Mouse (Mus musculus) hematopoietic stem cell, adult 5-6 weeks (primary cell): ENCODE results near the gene Fau. TPM values are rescaled to one million over a fixed set of nuclear protein-coding genes. Genes with fewer than 3 reads are reported as not detected.
"Not testable (repeated sequence)": the region's sequence is repeated elsewhere in the genome, so short reads cannot be mapped to it uniquely, and the experiment has no call there.

Experiments
- ATAC-seq, 2 experiments: fragments of 125-278 bp in 1 of 2; replicated peaks in 1 of 2; 2 replicates each; pipeline ENCODE4 v1.8.0; 2016 to 2017; ENCODE audit warnings: inconsistent platforms in 2 of 2, mild to moderate bottlenecking in 2 of 2, moderate number of reproducible peaks in 2 of 2, low read depth in 1 of 2, moderate TSS enrichment in 1 of 2; ENCODE audit not compliant: low FRiP score in 2 of 2, poor library complexity in 2 of 2, severe bottlenecking in 2 of 2, insufficient read depth in 1 of 2, low TSS enrichment in 1 of 2
- total RNA-seq: library from RNA; stranded (forward); fragments of 172-1452, 232-1000 nt; gene quantifications from 2 replicates; pipeline ENCODE4 v1.2.3, GENCODE M21; 2017

Fau gene
- total RNA-seq, 1 experiment from 2014 or later = 1,306 TPM

GRCm38 (mm10) chr19:6040002-6040401 lies 17.6 kb upstream of the Fau start:
- no peak for ATAC-seq

GRCm38 (mm10) chr19:6042293-6042692 lies 15.4 kb upstream of the Fau start:
- ATAC-seq = no peak

DNA sequence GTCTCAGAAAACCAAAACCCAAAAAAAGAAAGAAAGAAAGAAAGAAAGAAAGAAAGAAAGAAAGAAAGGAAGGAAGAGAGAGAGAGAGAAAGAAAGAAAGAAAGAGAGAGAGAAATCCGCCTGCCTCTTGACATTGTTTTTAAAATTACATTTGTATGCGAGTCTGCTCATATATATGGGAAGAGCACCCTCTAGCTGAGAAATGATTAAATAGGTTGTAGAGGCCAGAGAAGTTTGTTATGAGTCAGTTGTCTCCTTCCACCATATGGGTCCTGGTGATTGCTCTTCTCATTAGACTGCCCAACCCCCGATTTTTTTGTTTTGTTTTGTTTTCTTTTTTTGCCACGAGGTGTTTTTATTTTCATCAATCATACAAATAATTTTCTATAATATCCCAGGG lies 13.5 kb upstream of the Fau start:
- not testable (repeated sequence) for ATAC-seq

DNA sequence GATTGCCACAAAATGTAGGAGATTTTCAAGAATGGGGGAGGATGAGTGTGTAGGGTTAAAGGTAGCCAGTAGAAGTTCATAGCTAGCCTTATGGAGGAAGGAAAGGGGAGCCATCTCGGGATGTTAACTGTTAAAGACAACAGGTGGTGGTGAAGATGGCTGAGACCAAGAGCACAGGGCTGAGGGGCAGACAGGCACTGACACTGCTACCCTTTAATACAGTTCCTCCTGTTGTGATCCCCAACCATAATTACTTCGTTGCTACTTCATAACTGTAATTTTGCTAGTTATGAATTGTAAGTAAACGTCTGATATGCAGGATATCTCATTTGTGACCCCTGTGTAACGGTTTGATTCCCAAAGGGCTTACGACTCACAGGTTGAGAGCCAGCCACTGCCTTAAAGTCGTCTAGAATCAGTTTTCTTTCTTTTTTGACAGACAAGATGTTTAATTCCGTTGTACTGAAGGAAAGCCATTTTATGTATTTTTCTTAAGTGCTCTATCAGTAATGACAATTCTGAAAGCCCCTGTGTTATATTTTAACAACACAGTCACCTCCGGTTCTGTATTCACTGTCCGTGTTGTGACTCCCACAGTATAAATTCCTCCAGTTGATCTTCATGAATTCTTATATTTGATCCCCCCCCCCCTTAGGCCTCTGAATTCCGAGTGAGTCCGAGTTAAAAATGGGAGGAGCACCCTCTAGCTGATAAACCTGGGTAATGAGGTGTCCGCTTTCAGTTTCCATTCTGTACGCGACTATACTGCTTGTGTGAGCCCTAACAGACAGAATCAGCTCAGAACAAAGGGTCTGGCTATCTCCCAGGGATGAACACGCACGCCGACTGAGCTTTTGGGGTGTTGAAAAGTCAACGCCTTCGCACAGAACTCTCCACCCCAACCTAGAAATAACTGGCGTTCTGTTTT lies 12.0 kb upstream of the Fau start:
- ATAC-seq = peak in 1 of 2 experiments; percentile 12; a peak in 1 of 4 replicates

DNA sequence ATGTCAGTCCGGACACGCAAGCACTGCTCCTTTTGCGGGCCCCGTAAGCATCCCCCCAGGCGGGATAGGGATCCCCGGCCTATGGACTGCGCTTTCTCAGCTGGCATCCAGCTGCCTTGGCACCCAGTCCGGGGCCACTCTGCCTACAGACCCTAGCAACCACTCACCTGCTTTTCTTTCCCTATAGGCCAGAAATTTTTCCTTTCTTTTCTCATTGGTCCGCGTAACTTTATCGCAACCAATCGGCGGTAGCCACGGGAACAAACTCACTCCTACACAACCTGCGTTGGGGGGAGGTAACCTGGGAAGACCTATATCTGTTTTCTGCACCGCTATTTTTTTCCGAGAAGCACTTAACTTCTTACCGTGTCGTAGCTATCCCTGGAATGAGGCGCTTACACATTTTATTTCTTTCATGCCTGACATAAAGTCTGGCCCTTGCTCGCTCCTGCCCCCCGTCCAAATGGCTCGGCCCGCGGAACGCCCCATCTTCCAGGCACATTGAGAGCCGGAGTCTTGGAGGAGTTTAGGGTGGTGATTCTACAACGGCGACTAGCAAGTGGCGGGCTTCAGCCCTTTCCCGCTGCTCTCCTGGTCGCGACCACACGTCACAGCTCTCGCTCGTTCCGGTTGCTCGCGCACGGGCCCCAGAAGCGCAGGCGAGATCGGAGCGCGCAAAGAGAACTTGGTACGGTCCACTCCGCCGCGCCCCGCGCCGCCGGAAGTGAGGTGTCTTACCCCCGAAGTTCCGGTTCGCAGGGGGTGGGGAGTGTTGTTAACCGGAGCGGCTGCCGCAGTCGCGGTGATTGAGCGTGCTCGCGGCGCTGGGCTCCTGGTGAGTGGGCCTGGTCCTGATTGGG lies 11.1 kb upstream of the Fau start, which contains the start of gene Syvn1:
TSS of gene Syvn1 (plus strand) at position 283 of the 860 bp plus-strand sequence.
- ATAC-seq = peak; percentile 86

DNA sequence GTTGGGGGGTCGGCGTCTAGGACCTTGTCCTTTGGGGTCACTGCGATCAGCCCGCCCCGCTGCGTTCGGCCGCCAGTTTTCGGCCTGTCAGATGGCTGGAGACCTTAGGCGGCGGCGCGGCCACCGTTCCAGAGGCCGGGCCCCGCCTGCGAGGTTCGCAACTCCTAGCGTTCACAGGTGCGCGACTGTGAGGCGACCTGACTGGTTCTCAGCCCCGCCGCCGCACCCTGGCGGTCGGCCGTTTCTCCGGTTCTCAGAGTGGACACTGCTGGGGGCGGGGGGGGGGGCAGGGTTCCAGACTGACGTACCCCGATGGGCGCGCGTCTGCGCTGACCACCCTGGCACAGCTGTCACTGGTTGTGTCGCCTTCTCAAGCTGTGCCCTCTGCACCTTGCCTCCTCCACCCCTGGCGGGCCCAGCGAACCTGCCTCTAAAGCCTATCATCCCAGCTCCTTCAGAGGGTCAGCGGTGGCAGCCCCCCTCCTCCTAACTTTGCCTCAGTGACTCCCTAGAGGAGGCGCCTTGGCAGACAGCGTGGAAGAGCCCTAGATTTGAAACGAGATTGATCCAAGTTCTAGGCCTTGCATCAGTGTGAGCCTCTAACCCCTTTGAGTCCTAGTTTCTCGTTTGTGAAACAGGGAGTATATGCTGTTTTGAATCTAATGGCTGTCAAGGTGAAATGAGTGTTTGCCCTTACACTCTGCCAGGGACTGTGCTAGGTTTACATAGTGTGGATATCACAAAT lies 10.3 kb upstream of the Fau start:
- ATAC-seq = peak in 1 of 2 experiments; percentile 2; a peak in 1 of 4 replicates

DNA sequence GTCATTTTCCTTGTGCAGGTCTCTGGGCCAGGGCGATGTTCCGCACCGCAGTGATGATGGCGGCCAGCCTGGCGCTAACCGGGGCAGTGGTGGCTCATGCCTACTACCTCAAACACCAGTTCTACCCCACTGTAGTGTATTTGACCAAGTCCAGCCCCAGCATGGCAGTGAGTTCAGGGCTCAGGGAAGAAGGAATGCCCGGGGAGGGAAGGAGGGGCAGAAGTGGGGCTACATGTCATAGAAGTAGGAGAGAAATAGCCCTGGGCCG lies 9.8 kb upstream of the Fau start:
- ATAC-seq = no peak

- no peak for ATAC-seq
These were observed 8.8 kb upstream of the Fau start for GRCm38 (mm10) chr19:6048681-6049410.

GRCm38 (mm10) chr19:6052516-6052915 lies 5.1 kb upstream of the Fau start:
- ATAC-seq = no peak

DNA sequence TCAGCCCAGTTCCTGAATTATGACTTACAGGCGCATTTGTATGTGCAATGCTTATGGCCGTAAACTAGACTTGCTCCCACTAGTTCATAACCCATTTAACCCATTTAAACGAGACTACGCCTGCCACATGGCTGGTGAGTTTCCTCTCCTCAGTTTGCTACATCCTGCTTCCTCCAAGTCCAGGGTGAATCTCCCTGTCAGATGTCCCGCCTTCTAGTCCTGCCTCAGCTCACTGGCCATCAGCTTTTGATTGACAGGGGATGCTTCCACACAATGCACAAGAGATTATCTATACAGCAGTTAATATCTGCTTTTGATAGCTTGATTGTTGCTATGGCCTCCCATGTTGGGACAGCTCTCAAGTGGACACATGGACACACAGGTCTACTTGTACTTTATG lies 3.3 kb upstream of the Fau start:
- ATAC-seq = no peak

DNA sequence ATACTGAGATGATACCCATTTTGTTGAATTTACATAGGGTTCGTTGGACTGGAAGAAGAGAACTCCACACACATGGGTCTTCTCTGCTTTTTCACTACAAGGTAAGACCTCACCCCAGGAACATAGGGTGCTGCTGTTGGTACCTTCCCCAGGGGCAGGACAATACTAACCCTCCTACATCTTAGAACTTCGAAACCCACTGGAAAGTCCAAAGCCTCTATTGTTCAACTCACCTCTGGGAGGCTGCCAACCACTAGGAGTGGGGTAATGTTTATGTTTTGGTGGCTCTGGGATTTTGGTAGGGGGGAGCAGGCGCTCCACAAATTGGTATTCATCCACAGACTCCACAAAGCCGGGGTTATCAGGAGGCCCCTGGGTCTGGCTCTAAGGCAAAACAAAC lies 948 bp upstream of the Fau start:
- no peak for ATAC-seq

- ATAC-seq = no peak
These were observed 869 bp downstream of the Fau start for GRCm38 (mm10) chr19:6058513-6058912.

DNA sequence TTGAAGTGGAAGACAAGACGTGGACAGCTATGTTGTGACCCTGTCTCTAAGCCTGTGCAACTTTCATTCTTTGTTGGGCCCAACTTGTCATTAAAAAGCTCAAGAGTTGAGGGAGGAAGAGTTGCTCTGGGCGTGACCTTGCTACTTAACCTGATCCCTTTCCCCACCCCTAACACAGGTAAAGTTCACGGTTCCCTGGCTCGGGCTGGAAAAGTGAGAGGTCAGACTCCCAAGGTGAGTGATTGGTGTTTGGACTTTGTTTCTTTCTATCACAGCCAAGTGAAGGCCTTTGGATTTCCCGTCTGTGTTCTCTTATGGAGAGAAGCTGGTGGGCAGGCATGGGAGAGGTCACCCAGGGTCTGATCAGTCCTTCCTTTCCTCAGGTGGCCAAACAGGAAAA lies 1.3 kb downstream of the Fau start:
- ATAC-seq = no peak

- peak; percentile 74 to 75 for ATAC-seq
These were observed 3.4 kb downstream of the Fau start, which contains the start of gene Znhit2 for GRCm38 (mm10) chr19:6061021-6061533. Gene Znhit2 (plus strand): TSS chr19:6061192.

DNA sequence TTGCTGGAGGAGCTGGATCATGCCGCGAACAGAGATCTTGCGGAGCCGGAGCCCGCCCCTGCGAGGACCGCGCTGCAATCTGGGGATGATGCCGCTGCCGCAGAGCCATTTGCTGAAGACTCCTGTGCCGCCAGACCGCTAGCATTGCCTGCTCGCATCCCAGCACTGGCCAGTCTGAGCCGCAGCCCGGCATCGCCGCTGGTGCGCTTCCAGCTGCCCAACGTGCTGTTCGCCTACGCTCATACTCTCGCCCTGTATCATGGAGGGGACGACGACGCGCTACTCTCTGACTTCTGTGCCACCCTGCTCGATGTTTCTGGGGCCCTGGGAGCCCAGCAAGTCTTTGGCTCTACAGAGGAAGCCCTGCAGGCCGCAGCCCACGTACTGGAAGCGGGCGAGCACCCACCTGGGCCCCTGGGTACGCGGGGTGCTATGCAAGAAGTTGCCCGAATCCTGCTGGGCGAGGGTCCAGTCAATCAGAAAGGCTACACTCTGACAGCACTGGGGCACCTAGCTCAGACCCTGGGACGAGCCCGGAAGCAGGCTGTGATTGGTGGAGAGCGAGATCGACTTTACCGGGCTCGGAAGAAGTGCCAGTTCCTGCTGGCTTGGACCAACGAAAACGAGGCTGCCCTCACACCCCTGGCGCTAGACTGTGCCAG lies 4.1 kb downstream of the Fau start:
- peak; percentile 24 to 35 for ATAC-seq

- no peak for ATAC-seq
These were observed 4.8 kb downstream of the Fau start for GRCm38 (mm10) chr19:6062418-6062817.
